Mouse (Mus musculus) Patski (cell line): ENCODE measurements around the gene Dst. TPM values are rescaled to one million over a fixed set of nuclear protein-coding genes. Genes with fewer than 3 reads are reported as not detected.

Source experiments
- ATAC-seq: fragments of 100-300 bp; one replicate; pipeline ENCODE4 v1.8.0; 2021
- CTCF ChIA-PET: fragments of 350-600 bp; sonication (Branson Sonifier 250); formaldehyde crosslinking; loops from one replicate; lab custom pipeline; 2022; ENCODE audit warnings: inconsistent platforms; lab: Charles Lee
- POLR2A ChIA-PET: fragments of 350-600 bp; sonication (Branson Sonifier 250); formaldehyde crosslinking; loops from one replicate; lab custom pipeline; 2022; ENCODE audit warnings: antibody characterized with exemption, inconsistent platforms; lab: Charles Lee
- DNase-seq: peaks from one replicate; pipeline ENCODE4 v3.0.0-alpha.2; 2011; ENCODE audit warnings: low read depth, low spot score
- H3K27me3 ChIP-seq: fragments of 371-371 bp; one replicate; pipeline ENCODE4 v1.5.1; 2021
- CTCF ChIP-seq: fragments of 100-300 bp; IDR thresholded peaks from one replicate; pipeline ENCODE4 v1.5.1; 2021
- in situ Hi-C: fragments of 300-500 bp; cut with MboI; formaldehyde crosslinking; loops from 3 replicates; pipeline ENCODE4 v1.11.1; 2018; ENCODE audit warnings: low pct_unique_long_range_greater_than_20kb, mixed read lengths
- polyA plus RNA-seq: library from polyadenylated mRNA; unstranded; gene quantifications from one replicate; pipeline ENCODE4 v1.2.3, GENCODE M21; 2021

Dst gene
- polyA plus RNA-seq, 1 experiment from 2014 or later: 176 TPM

DNA sequence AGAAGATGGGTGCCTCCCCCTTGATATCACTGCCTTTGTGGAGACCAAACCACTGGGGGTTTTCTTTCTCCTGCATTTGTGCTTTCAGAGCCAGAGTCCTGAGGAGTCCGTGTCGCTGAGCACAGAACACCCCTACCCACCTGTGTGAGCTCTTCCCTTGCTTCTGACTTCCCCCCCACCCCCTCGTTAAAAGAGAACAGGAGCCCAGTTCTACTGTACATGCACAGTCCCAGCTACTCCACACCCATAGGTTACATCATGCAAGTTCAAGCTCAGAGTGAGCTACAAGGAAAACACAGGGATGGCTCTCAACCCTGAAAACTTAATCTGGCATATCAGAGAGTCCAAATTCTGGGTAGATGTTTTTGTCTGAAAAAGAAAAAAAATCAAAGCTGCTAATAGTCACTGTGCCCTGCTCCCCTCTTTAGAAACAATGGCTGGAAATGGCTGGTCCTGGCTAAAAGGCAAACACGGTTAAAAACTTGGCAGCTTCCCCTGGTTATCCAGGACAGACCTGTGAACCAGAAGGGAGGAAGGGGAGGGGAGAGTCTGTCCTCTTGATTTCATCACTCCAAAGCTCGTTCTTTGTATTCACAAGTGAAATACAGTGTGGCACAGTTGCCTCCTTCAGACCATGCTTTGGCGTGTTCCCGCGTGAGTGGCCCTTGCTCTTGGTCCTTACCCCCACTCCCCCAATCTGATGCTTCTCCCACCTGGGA, 402.7 kb downstream of the Dst start:
- no peaks in the 10 kb centered on the region for H3K27me3 ChIP-seq
- ATAC-seq (no peak), DNase-seq (no peak)
- in situ Hi-C loops: no loop called here
- no peak for TF ChIP-seq CTCF
- POLR2A ChIA-PET: no interaction called here
- CTCF ChIA-PET: interaction anchor here (1.6 kb wide), 1 partner anchor 9 kb away, joined by 4 read pairs; no protein-coding TSS in a partner anchor

DNA sequence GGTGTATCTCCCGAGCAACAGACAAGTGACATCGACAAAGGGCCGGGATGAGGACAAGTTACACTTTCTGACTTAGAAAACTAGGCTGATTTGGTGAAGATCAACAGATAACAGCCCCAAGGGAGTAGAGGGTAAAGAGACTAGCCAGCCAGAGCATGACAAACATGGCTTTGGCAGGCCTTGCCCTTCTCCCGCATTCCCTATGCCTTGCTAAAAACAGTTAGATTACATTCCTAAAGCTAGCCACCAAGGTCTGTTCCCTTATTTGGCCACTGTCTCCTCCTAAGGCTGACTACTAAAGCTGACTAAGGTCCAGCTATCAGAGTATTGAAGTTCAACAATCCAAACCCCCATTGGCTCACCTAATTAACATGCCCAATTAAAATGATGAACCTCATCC, 404.8 kb downstream of the Dst start:
- ChIA-PET POLR2A (no interaction called here), CTCF (interaction anchor here (1.3 to 1.6 kb wide), 2 partner anchors 11 to 97 kb away, joined by 4 read pairs; no protein-coding TSS in a partner anchor)
- ATAC-seq (no peak), DNase-seq (no peak)
- TF ChIP-seq CTCF: no peak
- no peaks in the 10 kb centered on the region for H3K27me3 ChIP-seq
- in situ Hi-C loops: no loop called here

DNA sequence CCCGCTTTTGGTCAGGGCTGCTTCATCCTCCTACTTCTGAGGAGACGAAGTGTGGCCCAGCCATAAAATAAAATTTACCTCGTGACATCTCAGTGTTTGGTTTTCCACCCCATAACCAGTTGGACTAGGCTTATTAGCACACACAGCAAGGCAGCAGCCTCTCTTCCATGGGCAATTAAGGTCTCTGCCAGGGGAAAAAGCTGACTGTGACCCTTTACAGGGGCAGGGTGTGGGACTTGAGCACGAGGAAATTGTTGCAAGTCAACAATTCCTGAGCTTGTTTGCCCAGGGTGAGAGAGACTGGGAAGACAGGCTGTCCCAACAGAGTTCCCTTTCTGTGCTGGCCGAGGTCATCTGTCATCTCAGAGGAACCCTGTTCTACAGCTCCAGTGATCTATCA, 407.4 kb downstream of the Dst start:
- in situ Hi-C loops: no loop called here
- no peaks in the 10 kb centered on the region for H3K27me3 ChIP-seq
- ChIA-PET CTCF (no interaction called here), POLR2A (no interaction called here)
- DNase-seq (no peak), ATAC-seq (no peak)
- no peak for TF ChIP-seq CTCF

DNA sequence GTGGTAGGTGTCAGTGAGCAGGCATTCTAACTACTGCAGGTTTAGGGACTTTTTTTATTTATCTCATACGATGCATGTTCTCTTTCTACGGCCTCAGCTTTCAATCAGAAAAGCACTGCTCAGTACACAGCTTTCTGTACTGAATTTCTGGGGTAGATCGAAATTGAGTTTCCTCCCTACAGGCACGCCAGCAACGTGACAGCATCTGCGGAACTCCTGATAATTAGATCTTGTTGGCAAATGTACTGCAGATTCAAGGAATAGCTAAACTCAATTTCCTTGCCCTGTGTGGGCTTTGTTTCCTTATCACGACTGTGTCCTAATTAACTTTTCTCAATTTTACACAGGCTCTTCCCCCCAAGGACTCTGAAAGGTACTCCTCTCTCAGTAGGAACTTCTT, 416.2 kb downstream of the Dst start:
- TF ChIP-seq CTCF: no peak
- no peak for ATAC-seq
- ChIA-PET CTCF (interaction anchor here (1.1 kb wide), 1 partner anchor 21 kb away, joined by 3 read pairs; no protein-coding TSS in a partner anchor), POLR2A (no interaction called here)
- in situ Hi-C loops: no loop called here
- DNase-seq: no peak
- H3K27me3 ChIP-seq: peaks cover 9% of the 10 kb centered on the region

DNA sequence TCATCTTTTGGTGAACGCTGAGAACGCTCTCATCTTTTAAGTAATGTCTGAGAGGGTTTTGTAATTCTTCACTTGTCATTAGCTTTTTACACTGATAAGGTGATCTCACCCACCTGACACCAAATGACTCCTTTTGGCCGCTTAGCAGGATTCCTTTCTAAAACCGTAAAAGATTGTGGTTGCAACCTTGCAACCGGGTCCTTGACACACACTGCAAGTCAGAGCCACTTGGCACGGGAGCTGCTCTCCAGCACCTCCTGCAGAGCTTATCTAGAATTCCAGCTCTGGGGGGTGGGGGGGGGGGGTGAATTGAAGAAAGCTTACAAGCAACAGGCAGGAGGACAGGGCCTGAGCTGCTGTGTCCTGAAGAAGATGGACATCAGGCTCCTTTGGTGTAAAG, 420.6 kb downstream of the Dst start:
- TF ChIP-seq CTCF: no peak
- ATAC-seq: no peak

DNA sequence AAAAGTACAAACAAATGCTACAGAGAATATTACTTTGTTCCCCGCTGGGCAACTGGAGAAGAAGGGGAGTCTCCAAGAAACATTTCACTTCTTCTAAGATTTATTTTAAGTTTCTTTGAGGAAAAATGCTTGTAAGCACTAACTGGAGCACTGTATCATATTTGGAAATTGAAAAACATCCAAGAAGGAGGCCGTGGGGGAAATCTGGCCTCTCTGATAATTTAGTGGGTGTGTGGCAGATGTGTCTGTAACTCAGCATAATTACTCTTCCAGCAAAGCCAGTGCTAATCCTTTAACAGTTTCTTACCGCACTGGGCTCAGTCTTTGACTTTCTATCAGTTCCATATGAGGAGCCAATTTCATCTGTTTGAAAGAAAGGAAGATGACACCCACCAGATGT, 423.7 kb downstream of the Dst start:
- in situ Hi-C loops: no loop called here
- ATAC-seq (no peak), DNase-seq (no peak)
- no peak for TF ChIP-seq CTCF
- peaks cover 11% of the 10 kb centered on the region for H3K27me3 ChIP-seq
- ChIA-PET CTCF (no interaction called here), POLR2A (no interaction called here)

More for the DNA sequence above, 420.6 kb downstream of the Dst start:
- ChIA-PET POLR2A (no interaction called here), CTCF (no interaction called here)
- DNase-seq: no peak
- peaks cover 16% of the 10 kb centered on the region for H3K27me3 ChIP-seq
- in situ Hi-C loops: no loop called here

Other genes starting within 250 kb of the Dst start
- gene Prim2, start 238.4 kb upstream of the Dst start, polyA plus RNA-seq: 16.8 TPM
- 23.3 TPM for gene Rab23, start 188.3 kb upstream of the Dst start, polyA plus RNA-seq
- 194 TPM for gene Bag2, start 150.4 kb upstream of the Dst start, polyA plus RNA-seq
- 25.5 TPM for gene Zfp451, start 93.6 kb upstream of the Dst start, polyA plus RNA-seq
- gene Bend6, start 409 bp upstream of the Dst start, polyA plus RNA-seq: 3.5 TPM